Mouse (Mus musculus) forebrain, embryonic 14.5 days (tissue): ENCODE data around the gene Bcl11a. TPM values are rescaled to one million over a fixed set of nuclear protein-coding genes. Genes with fewer than 3 reads are reported as not detected.

Source experiments
- ATAC-seq: fragments of 200-750 bp; cut with Nextera tagmentation; 2 replicates; pipeline ENCODE4 v1.8.0; 2017; ENCODE audit warnings: mild to moderate bottlenecking, moderate library complexity
- DNase-seq: peaks from one replicate; pipeline ENCODE4 v3.0.0-alpha.2; 2015; ENCODE audit warnings: low spot score
- H3K27ac ChIP-seq: fragments of 300-500 bp; sonication (generic); 2 replicates; pipeline ENCODE4 v1.5.1; 2014; ENCODE audit warnings: low read depth, mild to moderate bottlenecking, control low read depth, low read length, moderate library complexity
- H3K27me3 ChIP-seq: fragments of 300-500 bp; sonication (generic); replicated peaks from 2 replicates; pipeline ENCODE4 v1.6.1; 2014; ENCODE audit warnings: low read length, control low read depth, mixed read lengths; ENCODE audit not compliant: control insufficient read depth, insufficient read depth
- H3K36me3 ChIP-seq: fragments of 300-500 bp; sonication (generic); 2 replicates; pipeline ENCODE4 v1.6.1; 2014; ENCODE audit warnings: low read length, control low read depth; ENCODE audit not compliant: control insufficient read depth, insufficient read depth
- H3K4me1 ChIP-seq: fragments of 300-500 bp; sonication (generic); 2 replicates; pipeline ENCODE4 v1.6.1; 2014; ENCODE audit warnings: antibody characterized with exemption, low read length, control low read depth; ENCODE audit not compliant: control insufficient read depth, insufficient read depth
- H3K4me2 ChIP-seq: fragments of 300-500 bp; sonication (generic); 2 replicates; pipeline ENCODE4 v1.6.1; 2014; ENCODE audit warnings: mild to moderate bottlenecking, control low read depth, low read length
- H3K4me3 ChIP-seq: fragments of 300-500 bp; sonication (generic); 2 replicates; pipeline ENCODE4 v1.5.1; 2014; ENCODE audit warnings: low read depth, low read length, control low read depth
- H3K9ac ChIP-seq: fragments of 300-500 bp; sonication (generic); 2 replicates; pipeline ENCODE4 v1.6.1; 2014; ENCODE audit warnings: mild to moderate bottlenecking, low read length, control low read depth, moderate library complexity
- H3K9me3 ChIP-seq: fragments of 300-500 bp; sonication (generic); replicated peaks from 2 replicates; pipeline ENCODE4 v1.6.1; 2016; ENCODE audit warnings: low read length, control low read depth, mixed read lengths; ENCODE audit not compliant: control insufficient read depth
- WGBS: fragments of 180-500 bp; shearing (Covaris S2); extraction: QIAGEN DNeasy Blood & Tissue Kit; methylation state at CpG from one replicate; pipeline ENCODE4 v1.1.7; 2014; 5-methylcytosine and 5-hydroxymethylcytosine counted together
- polyA plus RNA-seq: library from polyadenylated mRNA; unstranded; fragments of >200 nt; fragmentation: Nextera tagmentation; extraction: Ambion mirVana; gene quantifications from 2 replicates; pipeline ENCODE4 v1.2.1, GENCODE M21; 2014

Gene Bcl11a
- polyA plus RNA-seq, 1 experiment from 2014 or later, result 148 TPM

DNA sequence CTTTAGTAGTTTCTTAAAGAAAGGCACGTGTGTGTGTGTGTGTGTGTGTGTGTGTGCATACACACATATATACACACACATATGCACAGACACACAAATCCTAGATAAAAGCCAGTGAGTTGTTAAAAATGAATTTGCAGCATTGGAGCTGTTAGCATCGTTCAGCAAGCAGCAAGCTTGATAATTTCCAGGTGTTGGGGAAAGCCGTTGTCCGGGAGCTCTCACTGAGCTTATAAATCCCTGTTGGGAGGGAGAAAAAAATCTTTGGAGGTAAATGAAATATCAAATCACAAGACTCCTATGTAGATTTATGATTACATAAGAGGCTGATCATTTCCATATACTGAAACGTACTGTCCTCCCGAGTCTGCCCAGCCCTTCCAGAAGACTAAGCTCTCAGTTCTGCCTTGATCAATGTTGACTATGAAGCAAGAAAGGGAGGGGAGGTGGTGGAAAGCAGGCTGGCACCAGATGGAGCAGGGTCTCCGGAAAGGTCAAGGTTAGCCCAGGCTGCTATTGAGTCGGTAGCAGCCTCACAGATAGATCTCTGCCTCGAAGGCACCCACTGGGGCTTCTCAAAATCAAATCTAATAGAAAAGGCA, 15.3 kb upstream of the Bcl11a start:
- WGBS, result 49% methylated on average over 9 of the region's 9 CpGs
- no peak for DNase-seq

DNA sequence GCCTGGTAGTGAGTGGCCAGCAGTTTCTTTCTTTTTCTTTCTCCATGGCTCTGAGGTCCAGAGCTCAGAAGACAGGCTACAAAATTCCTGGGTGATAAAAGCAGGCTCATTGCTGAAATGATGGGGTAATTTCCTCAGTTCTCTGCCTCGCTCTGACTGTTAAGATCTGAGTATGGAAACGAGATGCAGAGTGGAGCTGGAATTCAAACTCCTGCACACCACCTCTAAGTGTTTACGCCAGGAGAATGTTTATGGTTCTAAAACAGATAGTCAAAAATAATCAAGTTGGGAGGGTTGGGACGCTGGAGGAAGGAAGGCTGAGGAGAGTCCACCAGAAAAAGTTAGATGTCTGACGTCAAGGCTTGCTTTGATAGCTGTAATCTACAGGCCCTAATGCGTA, 13.6 kb upstream of the Bcl11a start:
- ATAC-seq, result no peak
- no peak overlapping the region for H3K4me3 ChIP-seq
- H3K9me3 ChIP-seq, result no peaks in the 10 kb centered on the region
- H3K27me3 ChIP-seq, result no peaks in the 10 kb centered on the region
- no peak overlapping the region for H3K27ac ChIP-seq
- no peak overlapping the region for H3K4me2 ChIP-seq
- H3K9ac ChIP-seq, result no peak overlapping the region
- peaks cover 4% of the 10 kb centered on the region for H3K4me1 ChIP-seq
- no peak for DNase-seq
- WGBS, result 79% methylated on average over 6 of the region's 6 CpGs
- H3K36me3 ChIP-seq, result no peaks in the 10 kb centered on the region

More for the DNA sequence above, 15.3 kb upstream of the Bcl11a start:
- Histone ChIP-seq H3K27me3 (no peaks in the 10 kb centered on the region), H3K9me3 (no peaks in the 10 kb centered on the region), H3K9ac (no peak overlapping the region), H3K36me3 (no peaks in the 10 kb centered on the region), H3K4me3 (no peak overlapping the region), H3K27ac (no peak overlapping the region), H3K4me1 (peaks cover 4% of the 10 kb centered on the region), H3K4me2 (no peak overlapping the region)
- ATAC-seq, result no peak

DNA sequence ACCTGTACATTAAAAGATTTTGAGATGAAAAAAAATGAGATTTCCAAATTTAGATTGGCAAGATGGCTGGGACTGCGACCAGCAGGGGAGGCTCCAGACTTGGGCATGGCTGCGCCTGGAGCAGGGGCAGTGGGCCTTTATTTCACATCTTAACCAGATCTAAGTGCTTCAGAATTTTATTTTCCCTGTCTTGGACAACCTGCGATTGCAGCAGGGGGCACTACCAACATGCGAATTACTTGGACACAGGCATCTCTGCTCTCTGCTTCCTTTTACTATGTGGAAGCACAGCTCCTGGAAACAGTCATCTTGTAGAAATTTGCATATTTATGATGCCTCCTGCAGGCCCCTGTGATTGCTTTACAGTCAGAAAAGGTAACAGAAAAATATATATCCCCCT, 12.5 kb upstream of the Bcl11a start:
- DNase-seq (peak; percentile 74), ATAC-seq (peak; percentile 65; the same call in 1 of the 2 replicates)
- Histone ChIP-seq H3K4me1 (peaks cover 4% of the 10 kb centered on the region), H3K27me3 (no peaks in the 10 kb centered on the region), H3K4me3 (no peak overlapping the region), H3K27ac (no peak overlapping the region), H3K9me3 (no peaks in the 10 kb centered on the region), H3K36me3 (no peaks in the 10 kb centered on the region), H3K4me2 (no peak overlapping the region), H3K9ac (no peak overlapping the region)
- 31% methylated on average over 4 of the region's 4 CpGs for WGBS

DNA sequence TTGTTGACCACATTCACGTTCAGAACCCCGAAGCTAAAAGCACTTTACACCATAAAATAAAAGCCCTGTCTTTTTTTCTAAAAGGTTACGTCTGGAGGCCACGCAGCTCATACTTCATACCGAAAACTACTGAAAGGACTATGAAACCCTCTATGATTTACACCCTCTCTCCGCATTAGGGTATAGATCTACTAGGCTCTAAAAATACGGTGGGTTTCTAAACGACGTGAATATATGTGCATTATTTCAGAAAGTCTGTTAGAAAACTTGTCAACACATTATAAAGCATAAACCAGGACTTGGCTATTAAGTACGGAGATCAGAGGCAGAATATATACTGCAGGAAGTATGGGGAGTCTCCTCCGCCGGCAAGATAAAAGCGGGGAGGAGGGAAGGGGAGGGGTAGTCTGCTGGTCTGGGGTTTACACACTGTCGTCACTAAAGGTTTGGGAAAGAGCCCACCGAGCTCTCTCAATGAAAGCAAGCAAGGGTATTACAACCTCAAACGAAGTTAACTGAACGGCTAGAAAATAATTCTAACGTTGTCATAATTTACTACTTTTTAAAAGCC, 3.8 kb upstream of the Bcl11a start:
- under 1% methylated on average over 18 of the region's 18 CpGs for WGBS
- Histone ChIP-seq H3K9ac (peak overlapping the region; percentile 100), H3K4me2 (peak overlapping the region; percentile 98), H3K4me1 (peaks cover 14% of the 10 kb centered on the region), H3K27me3 (no peaks in the 10 kb centered on the region), H3K9me3 (no peaks in the 10 kb centered on the region), H3K36me3 (no peaks in the 10 kb centered on the region), H3K4me3 (peak overlapping the region; percentile 91), H3K27ac (peak overlapping the region; percentile 15; the same call in 1 of the 2 replicates)
- ATAC-seq, result peak; percentile 27; the same call in 1 of the 2 replicates
- DNase-seq, result peak; percentile 84

DNA sequence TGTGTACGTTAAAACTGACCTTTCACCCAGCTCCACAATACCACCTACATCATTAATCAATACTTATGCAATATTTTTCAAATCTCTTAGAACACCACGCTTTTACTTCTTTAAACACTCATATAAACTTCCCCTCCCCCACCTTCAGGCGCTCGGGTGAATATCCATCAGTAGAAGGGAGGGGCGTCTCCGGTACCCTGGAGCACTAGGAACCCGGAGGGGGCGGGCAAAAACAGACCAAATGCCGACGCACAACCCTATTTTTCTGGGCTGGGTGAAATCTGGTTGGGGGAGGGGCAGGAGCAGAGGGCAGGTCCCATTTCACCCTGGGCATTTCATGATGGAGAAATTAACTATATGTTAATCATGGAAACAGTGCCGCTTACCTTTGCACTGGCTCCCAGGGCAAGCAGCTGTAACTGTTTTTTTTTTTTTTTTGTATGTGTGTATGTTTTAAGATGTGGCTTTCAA, 3.2 kb upstream of the Bcl11a start, which contains the start of gene A830031A19Rik:
Gene A830031A19Rik, minus strand, starts transcription at position 421 of the 471 bp plus-strand sequence.
- H3K27me3 ChIP-seq, result no peaks in the 10 kb centered on the region
- H3K36me3 ChIP-seq, result no peaks in the 10 kb centered on the region
- ATAC-seq (no peak), DNase-seq (peak; percentile 83)
- WGBS, result under 1% methylated on average over 11 of the region's 11 CpGs
- H3K9me3 ChIP-seq, result no peaks in the 10 kb centered on the region
- H3K9ac ChIP-seq, result peak within 1 kb of the TSS; percentile 100
- peak within 1 kb of the TSS; percentile 91 for H3K4me3 ChIP-seq
- H3K27ac ChIP-seq, result peak within 1 kb of the TSS; percentile 100
- peak within 1 kb of the TSS; percentile 98 for H3K4me2 ChIP-seq
- H3K4me1 ChIP-seq, result peaks cover 14% of the 10 kb centered on the region

DNA sequence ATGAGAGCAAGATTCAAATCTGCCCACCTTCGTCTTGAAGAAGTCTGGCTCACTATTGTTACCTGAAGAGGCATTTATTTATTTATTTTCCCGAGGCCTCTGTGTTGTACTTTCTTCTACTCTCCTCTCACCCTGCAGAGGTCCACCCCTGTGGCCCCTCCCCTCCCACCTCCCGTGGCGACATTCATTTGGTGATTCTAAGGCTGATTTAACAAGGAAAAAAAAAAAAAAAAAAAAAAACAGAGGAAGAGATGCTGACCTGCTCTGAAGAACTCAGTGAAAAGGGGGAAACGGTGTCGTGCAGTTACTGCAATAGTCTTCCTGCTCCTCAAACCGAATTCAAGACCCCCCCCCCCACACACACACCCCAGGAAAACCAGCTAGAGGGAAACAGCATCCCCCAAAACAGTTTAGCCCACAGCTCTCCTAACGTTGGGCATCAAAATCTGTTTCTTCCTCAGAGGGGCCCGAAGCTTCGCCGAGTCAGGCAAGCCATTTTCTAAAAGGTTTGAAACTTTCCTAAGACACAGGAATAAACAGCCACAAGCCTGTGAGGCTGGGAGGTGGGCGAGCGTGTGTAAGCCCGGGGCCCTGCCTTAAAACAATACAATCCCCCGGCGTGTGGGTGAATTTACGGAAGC, 2.2 kb upstream of the Bcl11a start:
- Histone ChIP-seq H3K4me1 (peaks cover 14% of the 10 kb centered on the region), H3K4me2 (peak overlapping the region; percentile 98), H3K36me3 (no peaks in the 10 kb centered on the region), H3K27ac (peak overlapping the region; percentile 100), H3K9me3 (no peaks in the 10 kb centered on the region), H3K4me3 (peak overlapping the region; percentile 91), H3K9ac (peak overlapping the region; percentile 100), H3K27me3 (no peaks in the 10 kb centered on the region)
- 0% methylated on average over 17 of the region's 17 CpGs for WGBS
- no peak for ATAC-seq
- peak; percentile 35 for DNase-seq

DNA sequence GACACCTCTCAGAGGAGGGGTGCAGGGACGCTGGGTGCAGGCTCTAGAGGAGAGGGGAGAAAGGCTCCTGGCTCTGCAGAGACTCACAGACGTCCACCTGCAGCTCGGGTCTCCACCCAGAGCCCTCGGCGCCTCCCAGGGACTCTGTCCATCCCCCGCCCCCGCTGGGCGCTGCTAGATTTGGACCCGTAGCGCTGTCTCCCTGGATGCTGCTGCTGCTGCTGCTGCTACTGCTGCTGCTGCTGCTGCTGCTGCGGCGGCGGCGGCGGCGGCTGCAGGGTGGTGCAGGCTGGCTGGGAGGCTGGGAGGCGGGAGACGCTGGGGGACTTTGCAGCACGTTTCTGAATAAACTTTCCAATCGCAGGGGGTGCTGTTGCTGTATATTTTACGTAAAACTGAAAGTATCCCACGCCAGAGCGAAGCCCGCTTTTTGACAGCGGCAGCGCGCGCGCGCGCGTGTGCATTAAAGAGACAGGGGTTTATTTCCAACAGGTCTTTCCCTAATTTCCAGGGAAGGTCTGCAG, 1.7 kb upstream of the Bcl11a start:
- peak overlapping the region; percentile 100 for H3K9ac ChIP-seq
- no peaks in the 10 kb centered on the region for H3K36me3 ChIP-seq
- peak overlapping the region; percentile 100 for H3K27ac ChIP-seq
- no peaks in the 10 kb centered on the region for H3K27me3 ChIP-seq
- WGBS, result under 1% methylated on average over 32 of the region's 32 CpGs
- peak overlapping the region; percentile 98 for H3K4me2 ChIP-seq
- H3K4me3 ChIP-seq, result peak overlapping the region; percentile 91
- ATAC-seq, result peak; percentile 41
- H3K9me3 ChIP-seq, result no peaks in the 10 kb centered on the region
- peaks cover 14% of the 10 kb centered on the region for H3K4me1 ChIP-seq
- DNase-seq, result peak; percentile 97

DNA sequence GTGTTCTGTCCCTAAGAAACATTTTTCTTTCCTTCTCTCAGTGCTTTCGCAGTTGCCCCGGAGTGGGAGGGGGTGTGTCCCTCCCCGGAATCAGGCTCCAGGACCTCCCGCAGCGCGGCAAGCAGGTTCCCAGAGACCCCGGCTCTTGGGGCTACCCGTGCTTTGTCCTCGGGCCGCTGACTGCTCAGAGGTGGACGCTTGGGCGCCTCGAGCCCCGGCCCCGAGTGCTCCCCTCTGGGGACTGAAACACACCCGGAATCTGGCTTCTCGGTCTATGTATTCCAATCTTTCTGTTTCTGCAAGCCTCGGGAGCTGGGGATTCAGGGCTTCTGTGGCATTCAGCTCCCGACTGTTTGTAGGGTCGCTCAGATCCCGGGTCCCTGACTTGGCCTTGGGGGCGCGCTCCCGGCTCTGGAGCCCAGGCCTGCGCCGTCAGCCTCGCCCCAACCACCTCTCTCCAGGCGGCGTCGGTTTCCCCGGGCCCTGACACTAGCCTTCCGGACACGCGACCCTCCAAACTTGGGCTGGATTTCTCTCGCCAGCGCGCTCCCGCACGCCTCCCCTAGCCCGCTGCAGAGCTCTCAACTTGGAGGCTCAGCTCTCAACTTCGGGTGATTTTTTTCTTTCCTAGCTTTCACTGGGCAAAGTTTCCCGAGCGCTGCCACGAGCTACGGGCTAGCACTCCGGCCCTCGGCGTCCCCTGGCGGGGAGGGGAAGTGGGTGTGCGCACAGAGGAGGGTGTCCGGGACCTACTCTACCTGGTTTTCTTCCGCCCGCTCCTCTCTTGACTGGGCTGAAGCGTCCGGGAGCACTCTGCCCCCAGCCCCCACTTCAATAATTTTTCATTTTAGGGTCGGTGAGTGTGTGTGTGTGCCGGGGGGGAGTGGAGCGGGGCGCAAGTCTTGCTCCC, 780 bp upstream of the Bcl11a start:
- ATAC-seq (peak; percentile 18), DNase-seq (peak; percentile 80)
- no peaks in the 10 kb centered on the region for H3K27me3 ChIP-seq
- no peaks in the 10 kb centered on the region for H3K36me3 ChIP-seq
- H3K4me1 ChIP-seq, result peaks cover 14% of the 10 kb centered on the region
- WGBS, result under 1% methylated on average over 59 of the region's 59 CpGs
- H3K9me3 ChIP-seq, result no peaks in the 10 kb centered on the region
- peak overlapping the region; percentile 100 for H3K27ac ChIP-seq
- peak overlapping the region; percentile 100 for H3K9ac ChIP-seq
- peak overlapping the region; percentile 98 for H3K4me2 ChIP-seq
- peak overlapping the region; percentile 91 for H3K4me3 ChIP-seq
